Mouse (Mus musculus) kidney, adult 2 months (tissue): ENCODE data around the gene Eif4g3.

Experiments used
- CTCF ChIP-seq: fragments of 200-500 bp; conservative IDR thresholded peaks from 2 replicates; pipeline ENCODE4 v1.5.1; 2011; ENCODE audit warnings: low read depth, mild to moderate bottlenecking, control low read depth, low read length, moderate library complexity, mixed read lengths; ENCODE audit not compliant: insufficient read depth, insufficient read length
- POLR2A ChIP-seq: fragments of 200-500 bp; IDR thresholded peaks from one replicate; pipeline ENCODE4 v1.6.1; 2011; ENCODE audit warnings: low read depth, low read length, control low read depth

GRCm38 (mm10) chr4:137960757-137961156 is 32.1 kb upstream of the Eif4g3 start:
- TF ChIP-seq CTCF (no peak), POLR2A (no peak)
